Mouse (Mus musculus) liver, postnatal 0 days (tissue): ENCODE data around the gene Thada. TPM values are rescaled to one million over a fixed set of nuclear protein-coding genes. Genes with fewer than 3 reads are reported as not detected.

Experiments
- ATAC-seq: fragments of 200-750 bp; cut with Nextera tagmentation; 2 replicates; pipeline ENCODE4 v1.8.0; 2017; ENCODE audit warnings: mild to moderate bottlenecking, moderate library complexity
- DNase-seq: peaks from one replicate; pipeline ENCODE4 v3.0.0-alpha.2; 2016
- H3K27ac ChIP-seq: fragments of 300-500 bp; sonication (generic); 2 replicates; pipeline ENCODE4 v1.5.1; 2014; ENCODE audit warnings: antibody characterized with exemption, moderate library complexity, mild to moderate bottlenecking, low read depth
- H3K27me3 ChIP-seq: fragments of 300-500 bp; sonication (generic); 2 replicates; pipeline ENCODE4 v1.6.1; 2014; ENCODE audit warnings: low read length, control low read depth, mixed read lengths; ENCODE audit not compliant: insufficient read depth
- H3K36me3 ChIP-seq: fragments of 300-500 bp; sonication (generic); replicated peaks from 2 replicates; pipeline ENCODE4 v1.6.1; 2014; ENCODE audit warnings: mild to moderate bottlenecking, control low read depth, low read length, moderate library complexity, mixed read lengths; ENCODE audit not compliant: insufficient read depth
- H3K4me1 ChIP-seq: fragments of 300-500 bp; sonication (generic); 2 replicates; pipeline ENCODE4 v1.6.1; 2014; ENCODE audit warnings: antibody characterized with exemption, mild to moderate bottlenecking, control low read depth; ENCODE audit not compliant: insufficient read depth
- H3K4me2 ChIP-seq: fragments of 300-500 bp; sonication (generic); 2 replicates; pipeline ENCODE4 v1.6.1; 2014; ENCODE audit warnings: low read depth, mild to moderate bottlenecking, low read length, moderate library complexity, mixed read lengths
- H3K4me3 ChIP-seq: fragments of 300-500 bp; sonication (generic); 2 replicates; pipeline ENCODE4 v1.5.1; 2014; ENCODE audit warnings: low read depth, low read length
- H3K9ac ChIP-seq: fragments of 300-500 bp; sonication (generic); replicated peaks from 2 replicates; pipeline ENCODE4 v1.6.1; 2014; ENCODE audit warnings: mild to moderate bottlenecking, moderate library complexity
- H3K9me3 ChIP-seq: fragments of 300-500 bp; sonication (generic); 2 replicates; pipeline ENCODE4 v1.6.1; 2016; ENCODE audit warnings: mild to moderate bottlenecking, control low read depth, low read length, mixed read lengths
- CTCF ChIP-seq: sonication (generic); IDR thresholded peaks from 2 replicates; pipeline ENCODE4 v1.5.1; 2016; ENCODE audit warnings: antibody characterized with exemption, low read depth
- EP300 ChIP-seq: IDR thresholded peaks from 2 replicates; pipeline ENCODE4 v1.6.1; 2016; ENCODE audit warnings: antibody characterized with exemption, low read depth, mild to moderate bottlenecking
- WGBS: fragments of 180-500 bp; shearing (Covaris S2); extraction: QIAGEN DNeasy Blood & Tissue Kit; methylation state at CpG from one replicate; pipeline ENCODE4 v1.1.7; 2014; ENCODE audit not compliant: insufficient replicate concordance; 5-methylcytosine and 5-hydroxymethylcytosine counted together
- polyA plus RNA-seq: library from polyadenylated mRNA; unstranded; fragments of >200 nt; fragmentation: Nextera tagmentation; extraction: Ambion mirVana; gene quantifications from 2 replicates; pipeline ENCODE4 v1.2.1, GENCODE M21; 2015

Gene Thada
- polyA plus RNA-seq, 1 experiment from 2014 or later, result 1.2 TPM

DNA sequence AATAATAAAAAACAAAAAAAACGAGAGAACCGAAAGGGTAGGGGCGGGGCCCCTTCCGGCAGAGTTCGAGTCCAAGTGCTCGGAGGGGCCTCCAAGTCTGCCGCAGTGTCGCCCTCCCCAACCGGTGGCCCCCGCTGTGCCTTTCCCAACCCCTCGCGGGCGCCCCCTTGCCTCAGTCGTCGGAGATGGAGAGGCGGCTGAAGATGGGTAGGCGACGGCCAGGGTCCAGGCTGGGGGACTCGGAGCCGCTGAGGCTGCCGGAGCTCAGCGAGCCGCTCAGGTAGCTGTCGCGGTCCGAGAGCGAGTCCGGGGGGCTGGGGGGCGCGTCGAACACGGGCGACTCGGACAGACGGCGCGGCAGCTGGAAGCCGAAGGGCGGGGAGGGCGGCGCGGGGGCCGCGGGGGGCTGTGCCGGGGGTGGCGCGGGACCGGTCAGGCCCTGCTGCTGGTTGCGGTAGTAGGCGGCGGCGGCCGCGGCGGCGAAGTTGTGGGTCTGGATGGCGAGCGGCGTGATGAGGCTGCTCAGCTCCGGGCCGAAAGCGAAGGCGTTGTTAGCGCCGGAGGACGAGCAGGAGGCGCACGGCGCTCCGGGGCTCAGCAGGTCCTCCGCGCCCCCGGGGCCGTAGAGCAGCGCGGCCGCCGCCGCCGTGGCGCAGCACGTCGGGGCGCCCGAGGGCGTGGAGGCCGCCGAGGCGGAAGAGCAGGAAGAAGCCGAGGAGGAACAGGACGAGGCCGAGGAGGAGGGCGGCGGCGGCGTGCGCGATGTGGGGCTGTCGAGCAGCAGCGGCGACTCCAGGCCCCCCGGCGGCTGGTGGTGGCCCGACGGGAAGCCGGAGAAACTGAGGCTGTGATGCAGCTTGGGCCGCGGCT, 280.2 kb downstream of the Thada start:
- H3K36me3 ChIP-seq, result peaks cover 12% of the 10 kb centered on the region; the same call in 1 of the 2 replicates
- H3K27me3 ChIP-seq, result no peaks in the 10 kb centered on the region
- H3K4me3 ChIP-seq, result peak overlapping the region; percentile 68
- peak overlapping the region; percentile 80 for H3K9ac ChIP-seq
- peaks cover 43% of the 10 kb centered on the region for H3K4me1 ChIP-seq
- DNase-seq (peak; percentile 81), ATAC-seq (no peak; the same call in 1 of the 2 replicates)
- WGBS, result under 1% methylated on average over 89 of the region's 108 CpGs
- peak overlapping the region; percentile 97 for H3K4me2 ChIP-seq
- H3K27ac ChIP-seq, result peak overlapping the region; percentile 92
- no peaks in the 10 kb centered on the region for H3K9me3 ChIP-seq
- peak; percentile 68 for TF ChIP-seq CTCF
- no peak for TF ChIP-seq EP300

DNA sequence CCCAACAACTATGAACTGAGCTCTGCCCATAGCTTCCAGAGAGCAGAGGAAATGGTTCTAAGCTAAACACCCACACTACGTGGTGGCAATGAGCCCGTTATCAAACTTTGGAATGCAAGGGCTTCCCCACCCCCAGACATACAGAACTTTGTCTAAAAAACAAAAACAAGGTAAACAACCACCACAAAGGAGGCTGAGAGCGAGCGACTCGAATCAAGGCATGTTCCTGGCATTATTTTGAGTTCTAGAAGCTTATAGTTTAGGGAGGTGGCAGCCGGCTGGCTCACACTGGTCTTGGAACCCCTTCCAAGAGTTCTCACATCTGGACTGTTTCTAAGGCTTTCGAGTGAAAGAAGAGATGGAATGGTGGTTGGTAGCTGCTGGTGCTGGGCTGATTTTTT, 281.0 kb downstream of the Thada start:
- Histone ChIP-seq H3K4me1 (peaks cover 49% of the 10 kb centered on the region), H3K4me3 (peak overlapping the region; percentile 68), H3K9me3 (no peaks in the 10 kb centered on the region), H3K9ac (peak overlapping the region; percentile 80), H3K27ac (peak overlapping the region; percentile 92), H3K36me3 (peaks cover 12% of the 10 kb centered on the region; the same call in 1 of the 2 replicates), H3K27me3 (no peaks in the 10 kb centered on the region), H3K4me2 (peak overlapping the region; percentile 97)
- DNase-seq, result peak; percentile 44
- TF ChIP-seq CTCF (no peak), EP300 (no peak)
- under 1% methylated on average over 7 of the region's 7 CpGs for WGBS
- no peak for ATAC-seq

DNA sequence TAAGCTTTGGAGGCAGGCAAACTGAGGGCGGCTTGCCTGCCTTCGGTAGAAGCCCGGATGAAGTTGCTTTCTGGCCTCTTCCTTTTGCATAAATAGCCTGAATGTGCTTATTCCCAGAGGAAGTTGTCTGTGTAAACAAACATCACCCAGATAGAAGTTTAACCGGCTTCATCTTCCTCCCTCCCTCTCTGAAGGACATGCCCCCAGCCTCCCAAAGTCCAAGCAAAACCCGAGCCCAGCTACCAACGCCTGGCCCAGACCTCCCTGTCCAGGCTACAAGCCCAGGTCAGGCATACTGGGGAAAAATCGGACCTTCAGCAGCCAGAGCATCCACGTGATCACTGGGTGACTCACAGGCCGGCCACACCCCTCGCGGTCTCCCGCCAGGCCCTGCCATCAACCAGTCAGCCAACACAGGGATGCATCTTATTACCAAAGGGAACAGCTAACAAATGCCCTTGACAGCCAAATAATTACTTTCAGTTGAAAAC, 282.7 kb downstream of the Thada start:
- Histone ChIP-seq H3K27me3 (no peaks in the 10 kb centered on the region), H3K36me3 (peaks cover 12% of the 10 kb centered on the region; the same call in 1 of the 2 replicates), H3K4me2 (peak overlapping the region; percentile 68), H3K4me3 (peak overlapping the region; percentile 38), H3K27ac (peak overlapping the region; percentile 90), H3K9me3 (no peaks in the 10 kb centered on the region), H3K4me1 (peaks cover 35% of the 10 kb centered on the region), H3K9ac (peak overlapping the region; percentile 49)
- TF ChIP-seq CTCF, result no peak
- peak; percentile 39; the same call in 1 of the 2 replicates for TF ChIP-seq EP300
- ATAC-seq (peak; percentile 47), DNase-seq (peak; percentile 92)
- WGBS, result 0% methylated on average over 12 of the region's 12 CpGs

DNA sequence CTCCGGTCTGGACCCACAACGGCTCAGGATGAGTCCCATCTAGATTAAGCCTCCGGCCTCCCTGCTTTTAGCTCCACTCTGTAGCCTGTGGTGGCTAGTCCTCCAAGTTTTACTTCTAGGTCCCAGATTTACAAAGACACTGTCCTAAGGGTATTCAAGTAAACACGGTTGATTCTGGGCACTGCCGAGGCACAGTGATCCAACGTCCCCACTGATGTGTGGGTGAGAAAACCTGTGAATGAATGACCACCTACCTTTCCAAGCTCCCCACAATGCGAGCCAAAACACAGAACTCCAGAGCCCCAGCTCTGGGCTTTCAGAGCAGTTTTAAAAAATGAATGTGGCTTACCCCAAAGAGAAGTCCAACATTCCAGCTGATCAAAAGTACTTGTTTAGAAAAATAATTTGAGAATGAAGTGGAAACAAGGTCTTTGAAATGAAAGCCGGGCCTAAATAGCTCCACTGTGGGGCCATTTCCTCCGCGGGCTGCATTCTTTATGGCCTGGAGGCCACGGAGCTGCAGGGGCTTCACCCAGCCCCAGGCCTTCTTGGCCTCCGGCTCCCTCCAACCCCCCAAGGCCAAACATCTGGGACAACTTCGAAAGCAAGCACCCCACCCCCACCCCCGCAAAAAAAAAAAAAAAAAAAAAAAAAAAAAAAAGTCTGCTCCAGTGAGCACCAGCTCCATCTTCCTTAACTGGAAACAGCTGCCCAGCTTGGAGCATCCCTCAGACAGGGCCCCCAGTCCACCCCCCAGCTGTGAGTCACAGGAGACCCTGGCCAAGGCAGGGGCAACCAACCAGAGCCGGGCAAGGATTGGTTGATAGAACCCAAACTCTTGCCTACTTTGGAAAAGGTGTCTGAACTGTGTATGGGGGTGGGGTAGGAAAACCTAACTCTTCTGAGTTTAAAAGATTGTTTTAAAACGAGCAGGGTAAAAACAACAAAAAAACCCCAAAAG, 283.4 kb downstream of the Thada start:
- Histone ChIP-seq H3K36me3 (peaks cover 12% of the 10 kb centered on the region; the same call in 1 of the 2 replicates), H3K4me2 (peak overlapping the region; percentile 68), H3K27me3 (no peaks in the 10 kb centered on the region), H3K27ac (peak overlapping the region; percentile 90), H3K4me3 (peak overlapping the region; percentile 38), H3K4me1 (peaks cover 37% of the 10 kb centered on the region), H3K9me3 (no peaks in the 10 kb centered on the region), H3K9ac (peak overlapping the region; percentile 49)
- 13% methylated on average over 16 of the region's 16 CpGs for WGBS
- TF ChIP-seq EP300 (no peak), CTCF (no peak)
- ATAC-seq (no peak), DNase-seq (peak; percentile 53)

DNA sequence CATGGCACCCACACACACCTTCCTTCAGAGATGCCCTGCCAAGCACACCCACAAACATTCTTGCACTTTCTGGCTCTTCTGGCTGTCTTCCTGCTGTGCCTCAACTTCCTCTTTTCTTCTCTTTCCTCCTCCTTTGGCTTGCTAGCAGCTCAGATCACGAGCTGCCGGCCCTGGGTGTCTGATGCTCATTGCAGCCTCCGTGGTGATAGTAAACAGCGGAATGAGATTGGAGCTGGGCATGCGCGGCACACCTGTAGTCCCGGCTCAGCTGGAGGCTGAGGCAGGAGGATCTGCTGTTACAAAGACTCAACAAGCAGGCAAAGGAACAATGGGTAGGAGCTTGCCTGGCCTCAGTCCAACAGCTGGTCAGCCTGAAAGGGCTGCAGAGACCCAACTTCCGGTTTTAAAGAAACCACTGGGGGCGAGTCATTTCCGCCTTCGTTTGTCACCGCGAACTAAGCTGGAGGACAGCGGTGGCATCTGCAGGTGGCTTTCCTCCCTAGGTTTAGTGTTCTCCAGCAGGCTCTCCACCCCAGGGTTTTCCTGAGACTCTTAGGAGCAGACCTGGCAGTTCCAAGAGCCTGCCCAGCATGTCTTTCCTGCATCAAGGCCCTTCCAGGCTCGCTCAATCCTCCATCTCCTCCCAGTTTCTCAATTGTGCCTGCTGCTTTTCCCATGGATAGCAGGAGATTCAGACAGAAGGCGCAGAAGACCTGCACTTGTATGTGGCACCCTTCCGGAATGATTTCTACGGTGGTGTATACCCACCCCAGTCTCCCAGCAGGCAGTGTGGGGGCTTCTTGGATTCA, 284.3 kb downstream of the Thada start:
- TF ChIP-seq EP300 (0 out of 2 replicates have a peak, but pooled peaks have one; percentile 13), CTCF (no peak)
- Histone ChIP-seq H3K4me2 (peak overlapping the region; percentile 68), H3K36me3 (peaks cover 9% of the 10 kb centered on the region; the same call in 1 of the 2 replicates), H3K4me1 (peaks cover 41% of the 10 kb centered on the region), H3K9me3 (no peaks in the 10 kb centered on the region), H3K27me3 (no peaks in the 10 kb centered on the region), H3K27ac (peak overlapping the region; percentile 90), H3K9ac (peak overlapping the region; percentile 49), H3K4me3 (peak overlapping the region; percentile 38)
- peak; percentile 77 for DNase-seq
- 29% methylated on average over 18 of the region's 18 CpGs for WGBS
- peak; percentile 6 for ATAC-seq
